Mouse (Mus musculus): Measurements from ENCODE around the gene Crb3. TPM values are rescaled to one million over a fixed set of nuclear protein-coding genes. Genes with fewer than 3 reads are reported as not detected.
"Not testable (repeated sequence)": the region's sequence is repeated elsewhere in the genome, so short reads cannot be mapped to it uniquely, and the experiment has no call there.

Gene Crb3
- polyA plus RNA-seq, 1 experiment from 2014 or later, result 2.9 TPM

- H3K4me2 ChIP-seq, result no peak overlapping the region
- H3K9ac ChIP-seq, result no peak overlapping the region
- WGBS, result 45% methylated on average over 8 of the region's 8 CpGs
- H3K36me3 ChIP-seq, result no peaks in the 10 kb centered on the region
- H3K4me3 ChIP-seq, result no peak overlapping the region
- ATAC-seq (ENCODE audit: low FRiP score), result no peak
- no peaks in the 10 kb centered on the region for H3K4me1 ChIP-seq (replicated peaks)
- no peaks in the 10 kb centered on the region for H3K9me3 ChIP-seq
- peaks cover 27% of the 10 kb centered on the region for H3K27me3 ChIP-seq
- H3K27ac ChIP-seq, result no peak overlapping the region
Measured at GRCm38 (mm10) chr17:57038978-57039377, 19.9 kb upstream of the Crb3 start.

GRCm38 (mm10) chr17:57041554-57041953 is 17.4 kb upstream of the Crb3 start, which contains the start of gene Slc25a41:
Gene Slc25a41 (minus strand): TSS chr17:57041654.
- Histone ChIP-seq H3K36me3 (peaks cover 20% of the 10 kb centered on the region), H3K4me2 (no peak within 1 kb of the TSS), H3K4me3 (no peak within 1 kb of the TSS), H3K4me1 (replicated peaks) (no peaks in the 10 kb centered on the region), H3K27me3 (peaks cover 22% of the 10 kb centered on the region), H3K9ac (0 out of 2 replicates have a peak within 1 kb of the TSS, but pooled peaks have one; percentile 29), H3K9me3 (no peaks in the 10 kb centered on the region), H3K27ac (no peak within 1 kb of the TSS)
- WGBS, result 75% methylated on average over 8 of the region's 8 CpGs
- ATAC-seq (ENCODE audit: low FRiP score), result no peak

GRCm38 (mm10) chr17:57047406-57047805 is 11.5 kb upstream of the Crb3 start:
- Histone ChIP-seq H3K4me2 (no peak overlapping the region), H3K36me3 (peaks cover 68% of the 10 kb centered on the region), H3K4me1 (replicated peaks) (no peaks in the 10 kb centered on the region), H3K4me3 (no peak overlapping the region), H3K9me3 (no peaks in the 10 kb centered on the region), H3K27ac (no peak overlapping the region), H3K9ac (no peak overlapping the region), H3K27me3 (no peaks in the 10 kb centered on the region)
- WGBS, result 44% methylated on average over 5 of the region's 5 CpGs
- ATAC-seq (ENCODE audit: low FRiP score), result no peak

GRCm38 (mm10) chr17:57048816-57049215 is 10.1 kb upstream of the Crb3 start:
- peaks cover 82% of the 10 kb centered on the region for H3K36me3 ChIP-seq
- no peak for ATAC-seq (ENCODE audit: low FRiP score)

GRCm38 (mm10) chr17:57051679-57052078 is 7.2 kb upstream of the Crb3 start:
- ATAC-seq (ENCODE audit: low FRiP score); H3K4me2 ChIP-seq; H3K9me3 ChIP-seq; H3K27me3 ChIP-seq; H3K4me1 ChIP-seq (replicated peaks); H3K4me3 ChIP-seq; H3K27ac ChIP-seq; H3K9ac ChIP-seq: not testable (repeated sequence)
- H3K36me3 ChIP-seq, result peaks cover 89% of the 10 kb centered on the region
- 88% methylated on average over 4 of the region's 4 CpGs for WGBS

More at GRCm38 (mm10) chr17:57048816-57049215, 10.1 kb upstream of the Crb3 start:
- Histone ChIP-seq H3K9me3 (no peaks in the 10 kb centered on the region), H3K4me3 (no peak overlapping the region), H3K27me3 (no peaks in the 10 kb centered on the region), H3K27ac (no peak overlapping the region), H3K9ac (no peak overlapping the region), H3K4me1 (replicated peaks) (no peaks in the 10 kb centered on the region), H3K4me2 (no peak overlapping the region)
- WGBS, result 93% methylated on average over 3 of the region's 3 CpGs

GRCm38 (mm10) chr17:57056246-57056645 is 2.7 kb upstream of the Crb3 start:
- Histone ChIP-seq H3K36me3 (peaks cover 57% of the 10 kb centered on the region), H3K4me3 (no peak overlapping the region), H3K9ac (no peak overlapping the region), H3K4me1 (replicated peaks) (peaks cover 14% of the 10 kb centered on the region), H3K9me3 (no peaks in the 10 kb centered on the region), H3K27ac (no peak overlapping the region), H3K27me3 (peaks cover 4% of the 10 kb centered on the region), H3K4me2 (no peak overlapping the region)
- no peak for ATAC-seq (ENCODE audit: low FRiP score)
- WGBS, result 87% methylated on average over 3 of the region's 3 CpGs

- H3K4me3 ChIP-seq, result peak within 1 kb of the TSS; percentile 84
- peaks cover 25% of the 10 kb centered on the region for H3K36me3 ChIP-seq
- peaks cover 25% of the 10 kb centered on the region for H3K4me1 ChIP-seq (replicated peaks)
- peak within 1 kb of the TSS; percentile 85 for H3K9ac ChIP-seq
- peak within 1 kb of the TSS; percentile 85 for H3K27ac ChIP-seq
- under 1% methylated on average over 44 of the region's 45 CpGs for WGBS
- no peaks in the 10 kb centered on the region for H3K9me3 ChIP-seq
- peaks cover 35% of the 10 kb centered on the region for H3K27me3 ChIP-seq
- peak within 1 kb of the TSS; percentile 66 for H3K4me2 ChIP-seq
- ATAC-seq (ENCODE audit: low FRiP score), result peak; percentile 80
Measured at GRCm38 (mm10) chr17:57059486-57059977, 627 bp downstream of the Crb3 start, which contains the start of gene Slc25a23. Gene Slc25a23 (minus strand): TSS chr17:57059863.

- peak overlapping the region; percentile 85 for H3K27ac ChIP-seq
- peak overlapping the region; percentile 84 for H3K4me3 ChIP-seq
- H3K4me1 ChIP-seq (replicated peaks), result peaks cover 25% of the 10 kb centered on the region
- WGBS, result under 1% methylated on average over 44 of the region's 44 CpGs
- H3K9me3 ChIP-seq, result no peaks in the 10 kb centered on the region
- peak; percentile 92 for ATAC-seq (ENCODE audit: low FRiP score)
- H3K27me3 ChIP-seq, result peaks cover 43% of the 10 kb centered on the region
- H3K4me2 ChIP-seq, result peak overlapping the region; percentile 66
- H3K36me3 ChIP-seq, result peaks cover 17% of the 10 kb centered on the region
- H3K9ac ChIP-seq, result peak overlapping the region; percentile 85
Measured at GRCm38 (mm10) chr17:57060231-57060801, 1.4 kb downstream of the Crb3 start.

- H3K4me1 ChIP-seq (replicated peaks), result peaks cover 25% of the 10 kb centered on the region
- peak overlapping the region; percentile 84 for H3K4me3 ChIP-seq
- 0 out of 2 replicates have a peak overlapping the region, but pooled peaks have one; percentile 85 for H3K27ac ChIP-seq
- H3K9me3 ChIP-seq, result no peaks in the 10 kb centered on the region
- WGBS, result 42% methylated on average over 10 of the region's 10 CpGs
- H3K27me3 ChIP-seq, result peaks cover 46% of the 10 kb centered on the region
- peaks cover 9% of the 10 kb centered on the region for H3K36me3 ChIP-seq
- no peak overlapping the region for H3K9ac ChIP-seq
- ATAC-seq (ENCODE audit: low FRiP score), result no peak
- peak overlapping the region; percentile 66 for H3K4me2 ChIP-seq
Measured at GRCm38 (mm10) chr17:57061069-57061468, 2.2 kb downstream of the Crb3 start.

GRCm38 (mm10) chr17:57062011-57062521 is 3.2 kb downstream of the Crb3 start:
- Histone ChIP-seq H3K36me3 (peaks cover 3% of the 10 kb centered on the region), H3K27ac (no peak overlapping the region), H3K4me3 (peak overlapping the region; percentile 34), H3K4me1 (replicated peaks) (peaks cover 25% of the 10 kb centered on the region), H3K9ac (peak overlapping the region; percentile 19; the same call in 1 of the 2 replicates), H3K27me3 (peaks cover 49% of the 10 kb centered on the region), H3K4me2 (peak overlapping the region; percentile 53), H3K9me3 (no peaks in the 10 kb centered on the region)
- 1% methylated on average over 39 of the region's 39 CpGs for WGBS
- ATAC-seq (ENCODE audit: low FRiP score), result no peak

- H3K9ac ChIP-seq, result no peak overlapping the region
- ATAC-seq (ENCODE audit: low FRiP score), result no peak
Measured at GRCm38 (mm10) chr17:57062548-57062947, 3.6 kb downstream of the Crb3 start.

GRCm38 (mm10) chr17:57063031-57063430 is 4.1 kb downstream of the Crb3 start:
- no peak for ATAC-seq (ENCODE audit: low FRiP score)
- WGBS, result 11% methylated on average over 8 of the region's 8 CpGs
- H3K27me3 ChIP-seq, result peaks cover 55% of the 10 kb centered on the region
- no peak overlapping the region for H3K4me3 ChIP-seq
- no peaks in the 10 kb centered on the region for H3K9me3 ChIP-seq
- no peak overlapping the region for H3K27ac ChIP-seq
- H3K4me1 ChIP-seq (replicated peaks), result peaks cover 23% of the 10 kb centered on the region
- H3K9ac ChIP-seq, result no peak overlapping the region
- H3K36me3 ChIP-seq, result no peaks in the 10 kb centered on the region
- H3K4me2 ChIP-seq, result no peak overlapping the region

More at GRCm38 (mm10) chr17:57062548-57062947, 3.6 kb downstream of the Crb3 start:
- H3K9me3 ChIP-seq, result no peaks in the 10 kb centered on the region
- peaks cover 25% of the 10 kb centered on the region for H3K4me1 ChIP-seq (replicated peaks)
- H3K4me3 ChIP-seq, result peak overlapping the region; percentile 34; the same call in 1 of the 2 replicates
- peaks cover 54% of the 10 kb centered on the region for H3K27me3 ChIP-seq
- H3K27ac ChIP-seq, result no peak overlapping the region
- H3K4me2 ChIP-seq, result peak overlapping the region; percentile 53
- under 1% methylated on average over 22 of the region's 22 CpGs for WGBS
- H3K36me3 ChIP-seq, result no peaks in the 10 kb centered on the region

Measured in hindbrain, embryonic 13.5 days (tissue).